Mouse (Mus musculus) CH12.LX (cell line): ENCODE measurements around the gene Mpv17l2. TPM values are rescaled to one million over a fixed set of nuclear protein-coding genes. Genes with fewer than 3 reads are reported as not detected.

Source experiments
- DNase-seq: peaks from one replicate; pipeline ENCODE4 v3.0.0-alpha.2; 2013; ENCODE audit errors: extremely low read depth
- H3K27ac ChIP-seq: 2 replicates; pipeline ENCODE4 v1.5.1; 2012; ENCODE audit warnings: low read depth, mild to moderate bottlenecking, control low read depth, moderate library complexity; ENCODE audit not compliant: insufficient read depth
- H3K27me3 ChIP-seq: replicated peaks from 2 replicates; pipeline ENCODE3; 2012; ENCODE audit warnings: inconsistent platforms
- H3K36me3 ChIP-seq, 2 experiments: replicated peaks in 1 of 2; 2 replicates each; pipeline versions ENCODE3 to v1.6.1; 2012; ENCODE audit warnings: inconsistent platforms in 1 of 2, low read length in 1 of 2, mild to moderate bottlenecking in 1 of 2, mixed read lengths in 1 of 2, moderate library complexity in 1 of 2; ENCODE audit not compliant: control insufficient read depth in 1 of 2, insufficient read depth in 1 of 2
- H3K4me1 ChIP-seq, 2 experiments: 2 replicates each; pipeline ENCODE4 v1.6.1; 2012; ENCODE audit warnings: inconsistent platforms in 1 of 2, moderate library complexity in 1 of 2; ENCODE audit not compliant: insufficient read depth in 2 of 2, control insufficient read depth in 1 of 2
- H3K4me2 ChIP-seq: 2 replicates; pipeline ENCODE4 v1.6.1; 2012; ENCODE audit warnings: low read depth, mild to moderate bottlenecking, control low read depth; ENCODE audit not compliant: poor library complexity, insufficient read depth, severe bottlenecking
- H3K4me3 ChIP-seq, 3 experiments: fragments of 150-350 bp in 1 of 3; sonication (generic) in 1 of 3; replicated peaks in 1 of 3; 2 replicates each; pipeline versions ENCODE3 to v1.5.1; 2011 to 2012; ENCODE audit warnings: low read depth in 2 of 3, low read length in 2 of 3, mild to moderate bottlenecking in 2 of 3, moderate library complexity in 2 of 3, control low read depth in 1 of 3, improper control_type of control experiment in 1 of 3, inconsistent platforms in 1 of 3, mixed read lengths in 1 of 3; ENCODE audit not compliant: poor library complexity in 1 of 3
- H3K79me2 ChIP-seq: replicated peaks from 2 replicates; pipeline ENCODE4 v1.6.1; 2012; ENCODE audit warnings: mild to moderate bottlenecking, moderate library complexity; ENCODE audit not compliant: control insufficient read depth, poor library complexity, insufficient read depth, severe bottlenecking; ENCODE audit errors: extremely low read depth
- H3K9ac ChIP-seq: 2 replicates; pipeline ENCODE4 v1.6.1; 2012; ENCODE audit warnings: low read depth, mild to moderate bottlenecking, control low read depth, moderate library complexity; ENCODE audit not compliant: insufficient read depth
- H3K9me3 ChIP-seq: replicated peaks from 2 replicates; pipeline ENCODE3; 2012; ENCODE audit warnings: low read length, inconsistent platforms, mixed read lengths
- BHLHE40 ChIP-seq: IDR thresholded peaks from 2 replicates; pipeline ENCODE4 v1.6.1; 2011; ENCODE audit warnings: mild to moderate bottlenecking, low read depth, low read length, improper control_type of control experiment
- CHD1 ChIP-seq: IDR thresholded peaks from 2 replicates; pipeline ENCODE4 v1.6.1; 2012; ENCODE audit warnings: low read depth, low read length, improper control_type of control experiment, inconsistent platforms
- CHD2 ChIP-seq: IDR thresholded peaks from 2 replicates; pipeline ENCODE4 v1.6.1; 2011; ENCODE audit warnings: low read length, improper control_type of control experiment
- E2F4 ChIP-seq: IDR thresholded peaks from 2 replicates; pipeline ENCODE4 v1.6.1; 2011; ENCODE audit warnings: low read depth, low read length, improper control_type of control experiment; ENCODE audit not compliant: insufficient replicate concordance
- EP300 ChIP-seq: IDR thresholded peaks from 2 replicates; pipeline ENCODE4 v1.6.1; 2011; ENCODE audit warnings: low read length, improper control_type of control experiment
- GABPA ChIP-seq: IDR thresholded peaks from 2 replicates; pipeline ENCODE4 v1.6.1; 2012; ENCODE audit warnings: low read depth, low read length, improper control_type of control experiment, inconsistent platforms; ENCODE audit not compliant: insufficient replicate concordance
- HCFC1 ChIP-seq: IDR thresholded peaks from 2 replicates; pipeline ENCODE4 v1.6.1; 2012; ENCODE audit warnings: low read depth, mild to moderate bottlenecking, inconsistent platforms, low read length, improper control_type of control experiment
- JUND ChIP-seq: conservative IDR thresholded peaks from 2 replicates; pipeline ENCODE4 v1.6.1; 2011; ENCODE audit warnings: low read depth, low read length, improper control_type of control experiment
- MAFK ChIP-seq: IDR thresholded peaks from 2 replicates; pipeline ENCODE4 v1.6.1; 2011; ENCODE audit warnings: low read length, improper control_type of control experiment; ENCODE audit not compliant: insufficient replicate concordance
- MAX ChIP-seq: IDR thresholded peaks from 2 replicates; pipeline ENCODE4 v1.6.1; 2011; ENCODE audit warnings: low read length, improper control_type of control experiment
- MAZ ChIP-seq: IDR thresholded peaks from 2 replicates; pipeline ENCODE4 v1.6.1; 2012; ENCODE audit warnings: low read depth, mild to moderate bottlenecking, inconsistent platforms, low read length, improper control_type of control experiment, moderate library complexity
- NRF1 ChIP-seq: IDR thresholded peaks from 2 replicates; pipeline ENCODE4 v1.6.1; 2014; ENCODE audit warnings: low read depth, mild to moderate bottlenecking, inconsistent platforms, low read length, improper control_type of control experiment, moderate library complexity
- POLR2A ChIP-seq: IDR thresholded peaks from 2 replicates; pipeline ENCODE4 v1.6.1; 2011; ENCODE audit warnings: low read depth, mild to moderate bottlenecking, improper control_type of control experiment, low read length
- POLR2AphosphoS2 ChIP-seq: IDR thresholded peaks from 2 replicates; pipeline ENCODE4 v1.6.1; 2011; ENCODE audit warnings: low read depth, low read length, improper control_type of control experiment
- RCOR1 ChIP-seq: conservative IDR thresholded peaks from 2 replicates; pipeline ENCODE4 v1.6.1; 2012; ENCODE audit warnings: low read depth, mild to moderate bottlenecking, inconsistent platforms, low read length, improper control_type of control experiment
- SIN3A ChIP-seq: IDR thresholded peaks from 2 replicates; pipeline ENCODE4 v1.6.1; 2012; ENCODE audit warnings: low read length, improper control_type of control experiment, inconsistent platforms
- TBP ChIP-seq: conservative IDR thresholded peaks from 2 replicates; pipeline ENCODE4 v1.6.1; 2011; ENCODE audit warnings: low read depth, low read length, improper control_type of control experiment
- TCF12 ChIP-seq: IDR thresholded peaks from 2 replicates; pipeline ENCODE4 v1.6.1; 2014; ENCODE audit warnings: low read depth, mild to moderate bottlenecking, inconsistent platforms, low read length, improper control_type of control experiment
- USF1 ChIP-seq: IDR thresholded peaks from 2 replicates; pipeline ENCODE4 v1.6.1; 2014; ENCODE audit warnings: low read depth, mild to moderate bottlenecking, inconsistent platforms, low read length, improper control_type of control experiment
- USF2 ChIP-seq: conservative IDR thresholded peaks from 2 replicates; pipeline ENCODE4 v1.6.1; 2011; ENCODE audit warnings: low read depth, low read length, improper control_type of control experiment
- ZKSCAN1 ChIP-seq: IDR thresholded peaks from 2 replicates; pipeline ENCODE4 v1.6.1; 2012; ENCODE audit warnings: low read depth, inconsistent platforms, low read length, improper control_type of control experiment, borderline replicate concordance
- ZNF384 ChIP-seq: IDR thresholded peaks from 2 replicates; pipeline ENCODE4 v1.6.1; 2012; ENCODE audit warnings: low read depth, low read length, improper control_type of control experiment, inconsistent platforms
- dilution Hi-C: fragments of 300-500 bp; cut with MboI; formaldehyde crosslinking; loops from 2 replicates; pipeline ENCODE4 v1.14.3; 2020; ENCODE audit warnings: low sequenced_read_pairs; ENCODE audit not compliant: extremely low pct_unique_long_range_greater_than_20kb, extremely low pct_ligation_motif_present
- in situ Hi-C: fragments of 300-500 bp; cut with MboI; formaldehyde crosslinking; loops from 3 replicates; pipeline ENCODE4 v1.14.3; 2019; ENCODE audit warnings: low sequenced_read_pairs, low pct_ligation_motif_present, low pct_unique_long_range_greater_than_20kb, mixed read lengths
- polyA plus RNA-seq: library from polyadenylated mRNA; unstranded; fragments of >175 nt; gene quantifications from 2 replicates; pipeline ENCODE4 v1.2.1, GENCODE M21; 2012; ENCODE audit warnings: low read depth; ENCODE audit not compliant: insufficient read length
- total RNA-seq, 2 experiments: library from RNA; depleted of rRNA; stranded (reverse); fragments of 300-350 nt in 1 of 2; fragments of >200 nt in 1 of 2; gene quantifications; 2 replicates each; pipeline ENCODE4 v1.2.3; 2012 to 2014

Gene Mpv17l2
- total and polyA plus RNA-seq, 3 experiments = 25.3 to 36.1 (median 27.1) TPM

DNA sequence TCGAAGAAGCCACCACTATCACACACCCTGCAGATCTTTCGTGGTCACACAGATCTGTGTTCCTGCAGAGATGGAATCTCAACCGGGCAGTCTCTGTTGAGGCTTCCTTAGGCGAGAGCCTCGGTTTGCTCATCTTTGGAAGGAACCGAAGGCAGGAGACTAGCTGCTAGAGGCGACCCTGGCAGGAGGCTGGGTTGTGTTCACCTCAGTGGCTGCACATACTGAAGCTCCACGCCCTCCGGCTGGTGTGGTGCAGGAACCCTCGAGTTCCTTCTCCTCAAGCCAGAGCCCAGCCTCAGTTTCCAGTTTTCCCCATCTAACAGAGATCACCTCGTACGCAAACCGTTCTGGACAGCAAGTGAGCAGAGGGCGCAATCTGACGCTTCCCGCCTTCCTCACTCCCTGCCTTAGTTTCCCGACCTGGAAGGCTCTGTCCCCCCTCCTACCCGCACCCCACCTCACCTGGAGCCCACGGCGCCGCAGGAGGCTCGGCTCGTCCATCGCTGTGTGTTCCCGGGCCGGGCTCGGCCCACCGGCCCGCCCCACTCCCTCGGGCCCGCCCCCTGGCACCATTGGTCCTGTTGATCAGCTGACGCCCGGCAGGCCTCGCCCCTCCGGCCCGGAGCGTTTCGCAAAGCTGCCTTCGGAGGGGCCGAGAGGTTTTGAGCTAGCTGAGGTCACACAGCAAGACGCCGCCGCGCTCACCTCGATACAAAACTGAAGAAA lies 43.9 kb upstream of the Mpv17l2 start, which contains the start of gene Mast3:
Gene Mast3, minus strand, starts transcription at position 574 of the 726 bp plus-strand sequence.
- TF ChIP-seq USF1 (peak; percentile 90), NRF1 (0 out of 2 replicates have a peak, but pooled peaks have one; percentile 7), HCFC1 (no peak), CHD1 (no peak), GABPA (no peak), USF2 (peak; percentile 71), EP300 (no peak), POLR2AphosphoS2 (no peak), ZNF384 (no peak), ZKSCAN1 (no peak), MAX (peak; percentile 47; the same call in 1 of the 2 replicates), BHLHE40 (no peak), TBP (0 out of 2 replicates have a peak, but pooled peaks have one; percentile 32), RCOR1 (no peak), E2F4 (no peak), CHD2 (no peak), SIN3A (peak; percentile 62), MAZ (no peak), TCF12 (peak; percentile 60), JUND (no peak), POLR2A (peak; percentile 81), MAFK (no peak)
- peaks cover 4% of the 10 kb centered on the region for H3K27me3 ChIP-seq
- peaks cover 25 to 56% of the 10 kb centered on the region in 2 experiments for H3K4me1 ChIP-seq
- peak within 1 kb of the TSS; percentile 93 for H3K4me2 ChIP-seq
- dilution Hi-C loops (no loop called here), in situ Hi-C loops (loop anchor here (5.0 kb wide), 1 partner anchor 37 kb away; no protein-coding TSS in a partner anchor)
- DNase-seq = peak; percentile 82
- H3K36me3 ChIP-seq = peaks cover 0 to 2% of the 10 kb centered on the region in 2 experiments
- peak within 1 kb of the TSS; percentile 87; the same call in 1 of the 2 replicates for H3K27ac ChIP-seq
- H3K79me2 ChIP-seq = peaks cover 7% of the 10 kb centered on the region; the same call in 1 of the 2 replicates
- H3K9ac ChIP-seq = peak within 1 kb of the TSS; percentile 38; the same call in 1 of the 2 replicates
- H3K9me3 ChIP-seq = no peaks in the 10 kb centered on the region
- peak within 1 kb of the TSS; percentile 58 to 86 (median 68) for H3K4me3 ChIP-seq
